Mouse (Mus musculus) heart, adult 9 months (tissue): ENCODE results near the gene Clk3.

Experiments used
- DNase-seq, 2 experiments: peaks; one replicate each; pipeline ENCODE4 v3.0.0; 2022; ENCODE audit warnings: low spot score in 2 of 2

Clk3 gene

GRCm38 (mm10) chr9:57765364-57766351, at the start of gene Clk3:
Clk3 (minus strand) TSS chr9:57765860.
- peak; percentile 42 to 63 for DNase-seq

GRCm38 (mm10) chr9:57814866-57815265, 49.2 kb upstream of the Clk3 start:
- no peak for DNase-seq

- DNase-seq: no peak
Measured at GRCm38 (mm10) chr9:57814014-57814413, 48.4 kb upstream of the Clk3 start.

- no peak for DNase-seq
Measured at GRCm38 (mm10) chr9:57811793-57812733, 46.4 kb upstream of the Clk3 start.

GRCm38 (mm10) chr9:57810691-57811090, 45.0 kb upstream of the Clk3 start:
- DNase-seq: no peak

GRCm38 (mm10) chr9:57808771-57809310, 43.2 kb upstream of the Clk3 start:
- no peak for DNase-seq

GRCm38 (mm10) chr9:57807174-57807651, 41.6 kb upstream of the Clk3 start:
- no peak for DNase-seq

- DNase-seq: no peak
Measured at GRCm38 (mm10) chr9:57806066-57806481, 40.4 kb upstream of the Clk3 start.

GRCm38 (mm10) chr9:57805087-57805737, 39.6 kb upstream of the Clk3 start:
- DNase-seq: no peak

- no peak for DNase-seq
Measured at GRCm38 (mm10) chr9:57803839-57804238, 38.2 kb upstream of the Clk3 start.

- no peak for DNase-seq
Measured at GRCm38 (mm10) chr9:57803047-57803446, 37.4 kb upstream of the Clk3 start.

GRCm38 (mm10) chr9:57800325-57800975, 34.8 kb upstream of the Clk3 start:
- DNase-seq: no peak

GRCm38 (mm10) chr9:57798725-57799253, 33.1 kb upstream of the Clk3 start:
- peak; percentile 31 to 72 for DNase-seq

GRCm38 (mm10) chr9:57797456-57797855, 31.8 kb upstream of the Clk3 start:
- no peak for DNase-seq

GRCm38 (mm10) chr9:57789733-57790132, 24.1 kb upstream of the Clk3 start:
- no peak for DNase-seq

- DNase-seq: no peak
Measured at GRCm38 (mm10) chr9:57782656-57783055, 17.0 kb upstream of the Clk3 start.

GRCm38 (mm10) chr9:57775736-57776135, 10.1 kb upstream of the Clk3 start:
- no peak for DNase-seq

GRCm38 (mm10) chr9:57775026-57775425, 9.4 kb upstream of the Clk3 start:
- DNase-seq: no peak

- DNase-seq: no peak
Measured at GRCm38 (mm10) chr9:57774168-57774567, 8.5 kb upstream of the Clk3 start.

- DNase-seq: no peak
Measured at GRCm38 (mm10) chr9:57773754-57774153, 8.1 kb upstream of the Clk3 start.
